Mouse (Mus musculus) gastrocnemius, adult 18-20 months (tissue): ENCODE measurements around the gene Cfap46. TPM values are rescaled to one million over a fixed set of nuclear protein-coding genes. Genes with fewer than 3 reads are reported as not detected.
"Not testable (repeated sequence)": the region's sequence is repeated elsewhere in the genome, so short reads cannot be mapped to it uniquely, and the experiment has no call there.

Experiments used
- DNase-seq: peaks from one replicate; pipeline ENCODE4 v3.0.0; 2021; ENCODE audit warnings: low spot score
- total RNA-seq, 2 experiments: library from RNA; stranded (reverse); gene quantifications; 2 replicates each; pipeline ENCODE4 v1.2.3; 2021

Gene Cfap46
- total RNA-seq, 2 experiments from 2014 or later, result not detected

- DNase-seq, result no peak
These were observed 16.7 kb downstream of the Cfap46 start for GRCm38 (mm10) chr7:139666871-139667270.

DNA sequence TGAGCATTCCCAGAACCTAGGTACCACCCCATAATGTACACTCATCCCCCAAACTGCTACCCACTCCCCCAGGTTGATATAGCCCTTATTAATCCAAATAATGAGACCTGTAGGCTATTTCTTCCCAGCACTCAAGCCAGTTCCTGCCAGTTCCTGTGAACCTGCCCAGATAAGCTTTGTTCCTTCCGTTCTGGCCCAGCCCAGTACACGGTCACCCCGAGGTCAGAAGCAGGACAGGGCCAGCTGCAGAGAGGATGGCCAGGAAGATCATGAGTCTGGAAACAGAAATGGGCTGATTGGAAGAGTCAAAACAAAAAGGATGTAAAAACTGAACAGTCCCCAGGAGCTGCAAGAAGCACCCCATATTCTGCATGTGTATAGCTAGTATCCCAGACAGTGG lies 20.3 kb downstream of the Cfap46 start:
- no peak for DNase-seq

GRCm38 (mm10) chr7:139659901-139660300 lies 23.7 kb downstream of the Cfap46 start:
- not testable (repeated sequence) for DNase-seq

DNA sequence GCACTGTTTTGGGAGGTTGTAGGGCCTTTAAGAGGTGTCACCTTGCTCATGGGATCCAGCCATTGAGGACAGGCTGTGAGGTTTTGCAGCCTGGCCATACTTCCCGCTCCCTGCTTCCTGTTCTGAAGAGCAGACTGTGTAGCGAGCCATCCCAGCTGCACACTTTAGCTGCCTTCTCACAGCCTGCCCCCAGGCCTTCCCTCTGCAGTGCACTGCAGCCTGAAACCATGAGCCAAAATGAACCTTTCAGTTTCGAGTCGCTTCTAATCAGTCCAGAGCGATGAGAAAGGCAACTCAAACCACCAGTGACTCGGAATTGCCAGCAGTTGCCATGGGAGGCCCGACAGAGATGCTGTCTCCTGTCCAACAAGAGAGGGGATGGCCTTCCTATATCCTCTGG lies 33.9 kb downstream of the Cfap46 start:
- DNase-seq, result no peak

- peak; percentile 92 for DNase-seq
These were observed 35.4 kb downstream of the Cfap46 start for GRCm38 (mm10) chr7:139648107-139648824.

DNA sequence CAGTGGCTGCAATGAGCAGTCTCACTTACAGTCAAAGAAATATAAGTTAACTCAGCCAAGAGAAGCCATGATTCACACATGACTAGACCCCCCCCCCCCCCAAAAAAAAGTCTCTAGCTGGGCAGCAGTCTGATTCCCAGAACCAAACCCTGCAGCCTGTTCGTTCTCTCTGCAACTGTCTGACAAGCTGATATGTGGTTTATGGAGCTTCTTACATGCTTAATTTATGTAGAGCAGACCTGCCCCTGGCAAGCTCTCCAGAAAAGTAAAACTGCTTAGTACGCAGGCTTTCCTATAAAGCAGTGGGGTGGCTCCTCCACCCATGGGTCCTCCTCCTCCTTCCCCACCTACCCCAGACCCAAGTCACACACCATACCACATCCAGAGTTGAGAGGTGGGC lies 50.2 kb downstream of the Cfap46 start:
- DNase-seq, result no peak

- DNase-seq, result no peak
These were observed 58.5 kb downstream of the Cfap46 start for GRCm38 (mm10) chr7:139625156-139625555.

DNA sequence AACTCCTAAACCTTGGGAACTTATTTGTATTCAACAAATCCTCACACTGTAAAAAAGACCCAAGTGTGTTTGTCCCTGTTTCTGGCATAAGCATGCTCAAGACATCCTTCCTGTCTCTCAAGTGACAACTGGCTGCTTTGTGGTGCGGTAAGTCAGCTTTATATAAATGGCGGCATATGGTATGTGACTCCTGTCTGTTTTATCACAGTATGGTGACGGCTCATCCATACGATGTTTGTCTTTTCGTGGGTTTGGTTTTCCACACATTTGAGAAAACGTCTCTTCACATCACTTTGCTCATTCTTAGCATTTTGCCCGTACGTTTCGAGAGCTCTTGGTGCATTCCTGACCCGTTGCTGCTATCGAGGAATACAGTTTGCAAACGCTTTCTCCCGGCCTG lies 61.0 kb downstream of the Cfap46 start:
- no peak for DNase-seq

DNA sequence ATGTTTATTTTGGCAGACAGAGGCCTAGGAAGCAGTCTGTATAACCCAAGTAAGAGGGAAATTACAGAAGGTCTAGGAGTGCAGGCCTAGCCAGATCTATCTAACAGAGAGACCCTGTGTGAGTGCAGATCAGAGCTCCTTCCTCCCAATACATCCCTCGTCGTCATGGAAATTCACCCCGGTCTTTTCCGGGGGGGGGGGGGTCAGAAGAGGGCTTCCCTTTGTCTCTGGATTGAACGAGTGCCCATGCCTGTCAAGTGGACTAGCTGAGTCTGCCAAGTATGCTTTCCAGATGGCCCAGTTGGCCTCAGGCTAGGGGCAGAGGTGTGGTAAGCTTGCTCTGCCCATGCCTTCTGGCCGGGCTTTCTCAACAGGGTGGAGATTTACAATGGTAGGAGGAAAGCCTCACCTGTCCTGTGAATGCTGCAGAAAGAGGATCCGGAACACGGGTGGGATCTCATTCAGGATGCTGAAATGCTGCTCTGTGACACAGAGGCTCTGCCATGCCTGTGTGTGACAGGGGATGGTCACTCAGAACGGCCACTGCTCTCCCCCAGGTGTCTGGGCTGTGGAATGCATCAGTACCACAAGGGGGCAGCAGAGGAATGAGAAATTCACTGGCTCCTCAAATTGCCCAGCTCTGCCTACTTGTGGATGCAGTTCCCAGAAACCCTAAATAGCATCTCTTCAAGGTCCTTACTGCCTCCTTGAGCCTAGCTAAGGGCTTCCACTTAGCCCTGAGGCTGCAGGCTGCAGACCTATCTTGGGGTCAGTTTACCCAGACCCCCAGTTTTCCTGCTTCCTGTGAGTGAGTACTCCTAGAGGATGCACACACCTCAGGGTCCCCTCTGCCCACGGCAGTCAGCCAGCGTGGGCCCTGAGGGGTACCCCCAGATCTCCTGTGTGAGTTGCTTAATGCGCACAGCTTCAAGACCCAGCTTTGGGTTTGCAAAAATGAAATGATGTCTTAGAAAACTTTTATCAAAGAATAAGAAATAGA lies 67.5 kb downstream of the Cfap46 start:
- peak; percentile 53 for DNase-seq

DNA sequence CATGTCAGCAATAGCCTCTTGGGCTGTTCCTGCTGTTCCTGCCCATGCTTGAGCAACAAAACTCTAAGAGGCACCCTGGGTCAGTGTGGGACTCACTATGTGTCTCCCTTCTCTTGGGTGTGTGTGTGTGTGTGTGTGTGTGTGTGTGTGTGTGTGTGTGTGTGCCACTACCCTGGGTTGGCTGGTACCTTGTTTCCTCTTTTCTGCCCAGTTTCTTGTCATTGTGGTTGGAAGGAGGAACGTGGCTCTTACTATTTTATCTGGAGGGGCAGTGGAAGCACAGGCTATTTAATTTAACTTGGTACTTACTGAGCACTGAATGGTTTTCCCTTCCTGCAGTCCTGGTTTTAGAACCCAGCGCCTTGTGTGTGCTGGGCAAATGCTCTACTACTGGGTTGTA lies 73.3 kb downstream of the Cfap46 start:
- DNase-seq, result no peak

DNA sequence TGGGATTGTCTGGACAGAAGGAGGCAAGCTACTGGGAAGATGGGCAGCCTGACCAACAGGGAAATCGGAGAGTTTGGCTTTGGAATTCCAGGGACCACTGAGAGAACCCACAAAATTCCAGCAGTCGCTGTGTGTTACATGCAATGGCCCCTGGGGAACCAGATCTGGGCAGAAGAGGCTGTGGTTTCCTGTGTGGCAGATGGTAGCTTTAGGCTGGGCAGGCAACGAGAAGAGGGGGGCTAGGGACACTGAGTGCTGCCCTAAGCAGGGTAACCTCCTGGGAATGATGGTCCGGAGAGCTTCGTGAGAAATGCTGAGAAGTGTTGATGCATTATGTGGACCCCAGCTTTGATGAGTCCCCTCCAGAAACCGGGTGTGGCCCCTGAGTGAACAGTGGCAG lies 87.8 kb downstream of the Cfap46 start:
- no peak for DNase-seq

- DNase-seq, result no peak
These were observed 88.3 kb downstream of the Cfap46 start for GRCm38 (mm10) chr7:139595311-139595710.

DNA sequence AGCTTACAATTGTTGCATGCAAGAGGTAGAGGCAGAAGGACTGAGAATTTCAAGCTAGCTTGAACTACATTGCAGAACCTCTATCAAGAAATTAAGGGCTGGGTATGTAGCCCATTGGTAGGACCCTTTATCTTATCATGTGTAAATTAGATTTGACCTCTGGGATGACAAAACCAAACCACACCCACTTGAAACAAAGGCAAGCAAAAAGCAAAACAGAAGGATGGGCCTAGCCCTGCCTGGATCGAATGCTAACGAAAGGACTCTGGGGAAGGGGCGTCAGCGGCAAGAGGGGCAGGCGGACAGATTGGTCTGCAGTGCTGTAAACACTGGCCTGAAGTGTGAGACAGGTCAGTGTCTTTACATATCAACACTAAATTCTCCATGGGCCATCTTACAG lies 92.3 kb downstream of the Cfap46 start:
- no peak for DNase-seq

DNA sequence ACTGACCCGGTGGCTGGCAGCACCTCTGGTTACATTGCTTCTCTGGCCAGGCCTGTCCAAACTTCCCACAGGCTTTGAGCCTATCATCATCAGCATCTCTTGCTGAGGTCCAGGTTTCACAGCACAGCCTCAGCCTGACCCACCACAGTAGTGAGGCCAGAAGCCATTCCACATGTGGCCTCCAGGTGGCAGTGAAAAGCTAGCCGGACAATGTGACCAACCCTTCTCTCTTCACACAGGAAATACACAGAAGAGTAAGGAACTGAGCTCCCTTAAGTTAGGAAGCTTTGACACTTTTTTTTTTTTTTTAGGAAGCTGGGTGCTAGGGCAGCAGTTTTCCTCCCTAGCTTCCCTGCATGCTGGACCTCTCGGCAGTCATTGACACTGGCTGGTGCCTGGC lies 93.3 kb downstream of the Cfap46 start:
- DNase-seq, result peak; percentile 32

DNA sequence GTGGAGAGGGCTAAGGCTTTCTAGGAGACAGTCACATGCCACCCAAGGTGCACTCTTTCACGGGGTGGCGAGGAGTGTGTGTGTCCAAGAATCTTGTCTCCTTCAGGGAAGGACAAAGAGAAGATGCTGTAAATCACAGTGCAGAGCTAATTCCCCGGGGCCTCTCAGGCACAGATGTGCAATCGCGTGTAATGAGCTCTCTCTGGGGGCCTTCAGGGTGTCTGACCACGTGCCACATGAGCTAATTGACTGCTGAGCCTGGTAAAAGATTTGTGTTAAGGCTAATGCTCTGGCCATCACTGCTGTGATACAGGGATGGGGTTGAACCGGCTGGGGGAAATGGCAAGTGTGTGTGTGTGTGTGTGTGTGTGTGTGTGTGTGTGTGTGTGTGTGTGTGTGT lies 95.7 kb downstream of the Cfap46 start:
- no peak for DNase-seq

DNA sequence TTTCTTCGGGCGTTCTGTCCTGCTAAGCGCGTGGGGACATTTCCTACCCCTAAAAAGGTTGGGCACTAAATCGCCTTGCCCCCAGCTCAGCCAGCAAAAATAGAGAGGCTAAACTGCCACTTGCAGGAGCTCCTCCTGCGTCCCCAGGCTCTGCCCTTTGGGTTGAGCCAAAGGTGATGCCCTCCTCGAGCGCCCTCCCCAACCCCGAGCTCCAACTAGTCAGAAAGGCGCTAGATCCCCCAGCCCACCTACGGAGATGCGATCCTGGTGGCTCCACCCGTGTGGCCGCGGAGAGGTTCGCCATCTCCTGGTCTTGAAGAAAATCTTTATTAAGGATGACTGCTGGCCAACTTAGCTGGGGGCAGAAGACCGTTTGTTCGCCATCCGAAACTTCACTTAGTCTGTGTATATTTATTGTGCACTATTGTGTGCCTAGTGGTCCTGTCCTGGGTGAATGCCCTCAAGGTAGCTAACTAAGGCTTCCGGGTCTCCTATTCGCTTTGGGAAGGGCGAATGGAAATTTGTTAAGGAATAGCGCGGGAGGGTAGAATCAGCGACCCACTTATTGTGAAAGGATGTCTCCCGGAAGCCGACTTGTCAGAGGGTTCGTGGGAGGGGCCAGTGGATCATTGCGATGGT lies 98.3 kb downstream of the Cfap46 start:
- DNase-seq, result no peak

DNA sequence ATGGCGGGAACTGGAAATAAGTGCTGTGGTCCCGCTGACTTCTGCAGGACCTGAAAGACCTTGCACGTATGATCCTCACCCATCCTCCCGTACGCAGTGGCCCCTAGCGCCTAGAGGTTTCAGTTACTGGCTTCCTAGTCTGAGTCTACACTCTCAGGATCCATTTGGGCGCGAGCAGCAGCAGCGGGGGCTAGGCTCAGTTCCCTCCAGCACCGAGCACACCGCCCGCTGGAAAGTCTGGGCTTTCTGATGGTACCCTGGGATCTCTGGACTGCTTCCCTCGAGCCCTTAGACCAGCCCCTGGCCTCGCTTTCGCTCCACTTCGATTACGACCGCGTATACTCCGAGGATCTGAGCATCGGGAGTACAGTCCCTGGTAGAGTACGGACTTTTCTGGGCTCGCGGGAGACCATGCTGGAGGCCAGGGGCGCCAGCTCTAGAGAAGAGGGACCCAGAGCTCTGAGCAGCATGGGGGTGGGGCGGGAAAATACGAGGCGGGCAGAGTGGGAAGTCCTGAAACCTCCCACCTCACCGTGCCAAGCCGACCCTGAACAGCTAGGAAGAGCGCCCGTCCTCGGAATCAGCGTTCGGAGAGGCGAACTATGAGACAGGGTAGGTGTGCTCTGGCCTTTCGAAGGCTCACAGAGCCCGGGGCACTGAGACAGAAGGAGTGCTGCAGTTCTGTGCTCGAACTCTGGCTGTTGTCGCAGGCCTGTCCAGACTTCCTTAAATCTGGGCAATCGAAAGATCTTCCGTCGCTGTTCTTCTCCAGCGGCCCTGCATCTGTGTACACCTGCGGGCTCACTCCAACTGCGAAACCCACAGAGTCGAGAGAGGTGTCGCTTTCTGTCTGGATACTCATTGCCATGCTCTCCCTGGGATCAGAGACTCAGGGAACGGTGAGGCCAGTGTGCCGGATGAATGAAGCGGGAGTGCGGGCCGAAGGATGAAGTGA lies 99.1 kb downstream of the Cfap46 start:
- no peak for DNase-seq

DNA sequence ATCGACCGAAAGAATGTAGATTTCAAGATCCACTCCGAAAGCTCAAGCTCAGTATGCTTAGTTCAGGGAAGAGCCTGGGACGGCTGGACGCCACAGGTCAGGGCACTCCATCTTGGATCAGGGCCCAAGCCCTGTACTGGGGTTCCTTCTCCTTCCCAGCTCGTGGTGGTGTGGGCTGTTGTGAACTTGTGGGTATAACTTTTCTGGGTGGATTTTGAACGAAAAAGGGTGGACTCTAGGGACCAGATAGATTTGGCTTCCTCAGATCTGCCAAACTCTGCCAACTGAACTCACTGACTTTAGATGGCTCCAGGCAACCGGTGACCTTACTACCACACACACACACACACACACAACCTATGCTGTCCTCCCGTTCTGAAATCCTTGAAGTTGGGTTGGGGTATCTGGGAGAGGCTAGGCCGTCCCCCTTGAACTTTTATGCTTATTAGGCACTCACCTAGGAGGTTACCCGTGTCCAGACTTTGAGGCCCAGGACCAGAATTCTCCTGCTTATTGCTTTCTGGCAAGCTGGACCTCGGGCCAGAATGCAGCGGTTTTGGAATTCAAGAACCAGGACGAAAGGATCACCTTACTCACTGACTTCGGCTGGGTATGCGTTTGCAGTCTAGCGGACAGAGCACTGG lies 100.4 kb downstream of the Cfap46 start:
- DNase-seq, result no peak

DNA sequence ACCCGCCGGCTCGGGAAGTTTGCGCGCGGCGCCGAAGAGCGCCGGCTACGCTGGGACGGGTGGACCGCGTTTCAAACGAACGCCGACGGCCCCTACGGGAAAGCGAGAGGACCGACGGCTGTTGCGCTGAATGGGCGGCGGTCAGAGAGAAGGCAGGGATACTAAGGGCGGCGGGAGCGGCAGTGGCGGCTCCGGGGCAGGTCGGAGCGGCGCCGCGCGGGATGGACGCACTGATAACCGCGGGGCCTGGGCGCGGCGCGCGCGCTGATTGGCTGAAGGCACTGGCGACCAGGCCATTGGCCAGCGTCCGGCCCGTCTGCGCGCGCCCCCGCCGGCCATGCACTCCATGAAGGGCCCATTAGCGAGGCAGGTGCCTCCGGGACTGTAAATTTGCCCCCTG lies 101.0 kb downstream of the Cfap46 start, which contains the start of gene Nkx6-2:
Gene Nkx6-2 (minus strand): TSS at position 203 of the 400 bp plus-strand sequence.
- peak; percentile 27 for DNase-seq
